Mouse (Mus musculus): ENCODE measurements around the gene Maml2.

Maml2 gene

GRCm38 (mm10) chr9:13446236-13446635 is 148.5 kb downstream of the Maml2 start:
- H3K4me1 ChIP-seq (replicated peaks; ENCODE audit: low read depth, low read length) = no peaks in the 10 kb centered on the region
- H3K9me3 ChIP-seq (ENCODE audit: low read length) = no peaks in the 10 kb centered on the region
- H3K27me3 ChIP-seq (ENCODE audit: insufficient read depth, low read length) = no peaks in the 10 kb centered on the region
- TF ChIP-seq CTCF (conservative IDR thresholded peaks at IDR 0.05; ENCODE audit: low read length) = no peak
- TF ChIP-seq POU5F1 (IDR thresholded peaks at IDR 0.05; ENCODE audit: borderline replicate concordance, low read length) = no peak
- TF ChIP-seq NANOG (IDR thresholded peaks at IDR 0.05; ENCODE audit: borderline replicate concordance, low read length) = no peak
- no peak overlapping the region for H3K4me3 ChIP-seq (replicated peaks; ENCODE audit: low read length)
- no peaks in the 10 kb centered on the region for H3K36me3 ChIP-seq (ENCODE audit: insufficient read depth, low read length)

GRCm38 (mm10) chr9:13446703-13447285 is 149.0 kb downstream of the Maml2 start, which contains the start of gene Gm17571:
Gene Gm17571, minus strand, starts transcription at chr9:13446753.
- Histone ChIP-seq H3K36me3 (ENCODE audit: insufficient read depth, low read length) (no peaks in the 10 kb centered on the region), H3K9me3 (ENCODE audit: low read length) (no peaks in the 10 kb centered on the region), H3K27me3 (ENCODE audit: insufficient read depth, low read length) (no peaks in the 10 kb centered on the region), H3K4me1 (replicated peaks; ENCODE audit: low read depth, low read length) (no peaks in the 10 kb centered on the region), H3K4me3 (replicated peaks; ENCODE audit: low read length) (no peak within 1 kb of the TSS)
- no peak for TF ChIP-seq NANOG (IDR thresholded peaks at IDR 0.05; ENCODE audit: borderline replicate concordance, low read length)
- TF ChIP-seq POU5F1 (IDR thresholded peaks at IDR 0.05; ENCODE audit: borderline replicate concordance, low read length) = no peak
- TF ChIP-seq CTCF (conservative IDR thresholded peaks at IDR 0.05; ENCODE audit: low read length) = no peak

GRCm38 (mm10) chr9:13448716-13449115 is 151.0 kb downstream of the Maml2 start:
- Histone ChIP-seq H3K9me3 (ENCODE audit: low read length) (no peaks in the 10 kb centered on the region), H3K27me3 (ENCODE audit: insufficient read depth, low read length) (no peaks in the 10 kb centered on the region), H3K36me3 (ENCODE audit: insufficient read depth, low read length) (no peaks in the 10 kb centered on the region), H3K4me1 (replicated peaks; ENCODE audit: low read depth, low read length) (no peaks in the 10 kb centered on the region), H3K4me3 (replicated peaks; ENCODE audit: low read length) (no peak overlapping the region)
- TF ChIP-seq CTCF (conservative IDR thresholded peaks at IDR 0.05; ENCODE audit: low read length) (no peak), POU5F1 (IDR thresholded peaks at IDR 0.05; ENCODE audit: borderline replicate concordance, low read length) (no peak), NANOG (IDR thresholded peaks at IDR 0.05; ENCODE audit: borderline replicate concordance, low read length) (no peak)

GRCm38 (mm10) chr9:13454651-13455123 is 156.9 kb downstream of the Maml2 start:
- no peak overlapping the region for H3K4me3 ChIP-seq (replicated peaks; ENCODE audit: low read length)
- no peaks in the 10 kb centered on the region for H3K27me3 ChIP-seq (ENCODE audit: insufficient read depth, low read length)
- no peaks in the 10 kb centered on the region for H3K36me3 ChIP-seq (ENCODE audit: insufficient read depth, low read length)
- TF ChIP-seq NANOG (IDR thresholded peaks at IDR 0.05; ENCODE audit: borderline replicate concordance, low read length) = no peak
- TF ChIP-seq POU5F1 (IDR thresholded peaks at IDR 0.05; ENCODE audit: borderline replicate concordance, low read length) = no peak
- TF ChIP-seq CTCF (conservative IDR thresholded peaks at IDR 0.05; ENCODE audit: low read length) = no peak
- no peaks in the 10 kb centered on the region for H3K4me1 ChIP-seq (replicated peaks; ENCODE audit: low read depth, low read length)
- H3K9me3 ChIP-seq (ENCODE audit: low read length) = no peaks in the 10 kb centered on the region

GRCm38 (mm10) chr9:13455231-13455630 is 157.5 kb downstream of the Maml2 start:
- H3K4me3 ChIP-seq (replicated peaks; ENCODE audit: low read length) = no peak overlapping the region
- H3K4me1 ChIP-seq (replicated peaks; ENCODE audit: low read depth, low read length) = no peaks in the 10 kb centered on the region
- H3K36me3 ChIP-seq (ENCODE audit: insufficient read depth, low read length) = no peaks in the 10 kb centered on the region
- H3K9me3 ChIP-seq (ENCODE audit: low read length) = no peaks in the 10 kb centered on the region
- no peaks in the 10 kb centered on the region for H3K27me3 ChIP-seq (ENCODE audit: insufficient read depth, low read length)
- TF ChIP-seq CTCF (conservative IDR thresholded peaks at IDR 0.05; ENCODE audit: low read length) = no peak
- no peak for TF ChIP-seq POU5F1 (IDR thresholded peaks at IDR 0.05; ENCODE audit: borderline replicate concordance, low read length)
- TF ChIP-seq NANOG (IDR thresholded peaks at IDR 0.05; ENCODE audit: borderline replicate concordance, low read length) = no peak

GRCm38 (mm10) chr9:13457774-13458173 is 160.0 kb downstream of the Maml2 start:
- Histone ChIP-seq H3K4me3 (replicated peaks; ENCODE audit: low read length) (no peak overlapping the region), H3K9me3 (ENCODE audit: low read length) (no peaks in the 10 kb centered on the region), H3K27me3 (ENCODE audit: insufficient read depth, low read length) (no peaks in the 10 kb centered on the region), H3K4me1 (replicated peaks; ENCODE audit: low read depth, low read length) (no peaks in the 10 kb centered on the region), H3K36me3 (ENCODE audit: insufficient read depth, low read length) (no peaks in the 10 kb centered on the region)
- TF ChIP-seq NANOG (IDR thresholded peaks at IDR 0.05; ENCODE audit: borderline replicate concordance, low read length) (no peak), CTCF (conservative IDR thresholded peaks at IDR 0.05; ENCODE audit: low read length) (no peak), POU5F1 (IDR thresholded peaks at IDR 0.05; ENCODE audit: borderline replicate concordance, low read length) (no peak)

- Histone ChIP-seq H3K4me1 (replicated peaks; ENCODE audit: low read depth, low read length) (no peaks in the 10 kb centered on the region), H3K36me3 (ENCODE audit: insufficient read depth, low read length) (no peaks in the 10 kb centered on the region), H3K9me3 (ENCODE audit: low read length) (no peaks in the 10 kb centered on the region), H3K27me3 (ENCODE audit: insufficient read depth, low read length) (no peaks in the 10 kb centered on the region), H3K4me3 (replicated peaks; ENCODE audit: low read length) (no peak overlapping the region)
- TF ChIP-seq CTCF (conservative IDR thresholded peaks at IDR 0.05; ENCODE audit: low read length) (no peak), NANOG (IDR thresholded peaks at IDR 0.05; ENCODE audit: borderline replicate concordance, low read length) (no peak), POU5F1 (IDR thresholded peaks at IDR 0.05; ENCODE audit: borderline replicate concordance, low read length) (no peak)
These were observed 161.6 kb downstream of the Maml2 start for GRCm38 (mm10) chr9:13459371-13459770.

- Histone ChIP-seq H3K36me3 (ENCODE audit: insufficient read depth, low read length) (no peaks in the 10 kb centered on the region), H3K4me1 (replicated peaks; ENCODE audit: low read depth, low read length) (no peaks in the 10 kb centered on the region), H3K4me3 (replicated peaks; ENCODE audit: low read length) (no peak overlapping the region), H3K9me3 (ENCODE audit: low read length) (no peaks in the 10 kb centered on the region), H3K27me3 (ENCODE audit: insufficient read depth, low read length) (no peaks in the 10 kb centered on the region)
- no peak for TF ChIP-seq CTCF (conservative IDR thresholded peaks at IDR 0.05; ENCODE audit: low read length)
- TF ChIP-seq NANOG (IDR thresholded peaks at IDR 0.05; ENCODE audit: borderline replicate concordance, low read length) = no peak
- no peak for TF ChIP-seq POU5F1 (IDR thresholded peaks at IDR 0.05; ENCODE audit: borderline replicate concordance, low read length)
These were observed 162.3 kb downstream of the Maml2 start for GRCm38 (mm10) chr9:13460012-13460411.

- Histone ChIP-seq H3K36me3 (ENCODE audit: insufficient read depth, low read length) (no peaks in the 10 kb centered on the region), H3K4me1 (replicated peaks; ENCODE audit: low read depth, low read length) (no peaks in the 10 kb centered on the region)
- TF ChIP-seq CTCF (conservative IDR thresholded peaks at IDR 0.05; ENCODE audit: low read length) (no peak), POU5F1 (IDR thresholded peaks at IDR 0.05; ENCODE audit: borderline replicate concordance, low read length) (no peak), NANOG (IDR thresholded peaks at IDR 0.05; ENCODE audit: borderline replicate concordance, low read length) (no peak)
These were observed 163.2 kb downstream of the Maml2 start for GRCm38 (mm10) chr9:13460926-13461325.

More at GRCm38 (mm10) chr9:13460926-13461325, 163.2 kb downstream of the Maml2 start:
- Histone ChIP-seq H3K9me3 (ENCODE audit: low read length) (no peaks in the 10 kb centered on the region), H3K27me3 (ENCODE audit: insufficient read depth, low read length) (no peaks in the 10 kb centered on the region), H3K4me3 (replicated peaks; ENCODE audit: low read length) (no peak overlapping the region)

Measured in E14TG2a.4 (cell line).